Comparison of ENCODE assay signal across 23 mouse cellular contexts in the genomic region with DNA sequence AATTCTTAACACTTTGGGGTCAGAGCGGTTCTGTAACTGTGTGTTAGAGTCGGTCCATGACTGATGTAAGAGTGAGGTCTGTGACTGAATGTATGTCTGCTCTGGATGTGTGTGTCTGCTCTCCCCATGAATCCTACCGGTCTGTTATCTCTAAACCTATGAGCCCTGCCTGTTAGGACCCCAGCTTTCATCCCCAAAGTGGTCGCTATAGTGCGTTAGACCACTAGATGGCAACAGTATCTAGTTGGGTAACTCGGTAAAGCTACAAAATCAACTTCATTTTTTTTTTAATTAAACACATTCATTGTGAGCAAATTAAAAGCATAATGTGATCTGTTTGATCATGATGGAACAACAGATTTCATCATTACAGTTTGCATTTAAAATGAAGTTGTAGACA.
DNase-seq lines count a peak whose midpoint lies in the region; ATAC-seq and TF ChIP-seq lines count a peak whose summit lies in the region.
"Had no signal": no experiment of that assay in that cellular context is flagged by ENCODE, and none has a peak within 500 bp of the region (broad histone marks: within the 10 kb centered on the region; RNA-seq: fewer than 3 reads in every experiment).

No protein-coding gene starts in this region.

- 0 out of 2 replicates have a peak, but pooled peaks have one; percentile 8 for TF ChIP-seq CTCF in forebrain, postnatal 0 days (IDR thresholded peaks at IDR 0.05; ENCODE audit: low read depth)
- peak; percentile 18; the same call in 1 of the 2 replicates for TF ChIP-seq CTCF in midbrain, postnatal 0 days (IDR thresholded peaks at IDR 0.05)

- no peak overlapping the region for H3K4me2 ChIP-seq in forebrain, postnatal 0 days (ENCODE audit: low read depth)
- no peak overlapping the region for H3K4me2 ChIP-seq in forebrain, embryonic 14.5 days (ENCODE audit: low read length)
- no peak overlapping the region for H3K4me2 ChIP-seq in midbrain, postnatal 0 days (ENCODE audit: low read depth, low read length, poor library complexity, severe bottlenecking)
- H3K4me2 ChIP-seq in midbrain, embryonic 16.5 days (ENCODE audit: low read length) = no peak overlapping the region
- H3K4me2 ChIP-seq: embryonic facial prominence, embryonic 13.5 days; forebrain, embryonic 12.5 days; hindbrain, embryonic 14.5 days; midbrain, embryonic 11.5 days had no signal

- H3K27me3 ChIP-seq in forebrain, postnatal 0 days (ENCODE audit: insufficient read depth, low read length) = no peaks in the 10 kb centered on the region
- no peaks in the 10 kb centered on the region for H3K27me3 ChIP-seq in forebrain, embryonic 14.5 days (replicated peaks; ENCODE audit: control insufficient read depth, insufficient read depth, low read length)
- H3K27me3 ChIP-seq in midbrain, postnatal 0 days (ENCODE audit: insufficient read depth, low read length) = no peaks in the 10 kb centered on the region
- no peaks in the 10 kb centered on the region for H3K27me3 ChIP-seq in midbrain, embryonic 16.5 days (ENCODE audit: control insufficient read depth, insufficient read depth, low read depth, low read length)
- H3K27me3 ChIP-seq: embryonic facial prominence, embryonic 13.5 days; forebrain, embryonic 12.5 days had no signal

- ATAC-seq in forebrain, postnatal 0 days = no peak
- ATAC-seq in forebrain, embryonic 14.5 days = no peak
- no peak for ATAC-seq in midbrain, postnatal 0 days (ENCODE audit: low FRiP score)
- no peak for ATAC-seq in midbrain, embryonic 16.5 days
- 0 out of 2 replicates have a peak, but pooled peaks have one; percentile 25 for ATAC-seq in common myeloid progenitor, adult 5-6 weeks (replicated peaks; ENCODE audit: low read depth, poor library complexity, severe bottlenecking)
- no peak for ATAC-seq in megakaryocyte-erythroid progenitor cell, adult 5-6 weeks (replicated peaks; ENCODE audit: low FRiP score, low TSS enrichment, poor library complexity, severe bottlenecking)
- ATAC-seq: inflammation-experienced regulatory T-cells, adult 6 months had no signal

- H3K4me1 ChIP-seq in forebrain, postnatal 0 days (ENCODE audit: insufficient read depth) = no peaks in the 10 kb centered on the region
- H3K4me1 ChIP-seq in forebrain, embryonic 14.5 days (ENCODE audit: control insufficient read depth, insufficient read depth, low read length) = no peaks in the 10 kb centered on the region
- no peaks in the 10 kb centered on the region for H3K4me1 ChIP-seq in midbrain, postnatal 0 days (ENCODE audit: insufficient read depth, low read length)
- H3K4me1 ChIP-seq in midbrain, embryonic 16.5 days (ENCODE audit: control insufficient read depth, insufficient read depth, low read length) = no peaks in the 10 kb centered on the region
- no peaks in the 10 kb centered on the region for H3K4me1 ChIP-seq in ES-E14 (ENCODE audit: control insufficient read depth in 2 of 2, insufficient read depth in 2 of 2, low read length in 2 of 2, poor library complexity in 1 of 2)
- H3K4me1 ChIP-seq: embryonic facial prominence, embryonic 13.5 days; forebrain, embryonic 12.5 days; heart, embryonic 10.5 days had no signal

- H3K9ac ChIP-seq in forebrain, postnatal 0 days = no peak overlapping the region
- no peak overlapping the region for H3K9ac ChIP-seq in forebrain, embryonic 14.5 days (ENCODE audit: low read length)
- no peak overlapping the region for H3K9ac ChIP-seq in midbrain, postnatal 0 days (replicated peaks; ENCODE audit: low read length, poor library complexity, severe bottlenecking)
- no peak overlapping the region for H3K9ac ChIP-seq in midbrain, embryonic 16.5 days (ENCODE audit: low read depth, low read length)
- no peak overlapping the region for H3K9ac ChIP-seq in ES-E14 (ENCODE audit: insufficient read depth, low read depth, low read length, poor library complexity, severe bottlenecking)
- H3K9ac ChIP-seq: embryonic facial prominence, embryonic 13.5 days; forebrain, embryonic 12.5 days; hindbrain, embryonic 14.5 days had no signal

- no peaks in the 10 kb centered on the region for H3K36me3 ChIP-seq in forebrain, postnatal 0 days (ENCODE audit: insufficient read depth)
- H3K36me3 ChIP-seq in forebrain, embryonic 14.5 days (ENCODE audit: control insufficient read depth, insufficient read depth, low read length) = no peaks in the 10 kb centered on the region
- no peaks in the 10 kb centered on the region for H3K36me3 ChIP-seq in midbrain, postnatal 0 days (ENCODE audit: insufficient read depth, low read length)
- H3K36me3 ChIP-seq in midbrain, embryonic 16.5 days (ENCODE audit: control insufficient read depth, insufficient read depth, low read length) = no peaks in the 10 kb centered on the region
- no peaks in the 10 kb centered on the region for H3K36me3 ChIP-seq in ES-E14 (ENCODE audit: control insufficient read depth, insufficient read depth, low read length, poor library complexity, severe bottlenecking)
- H3K36me3 ChIP-seq: embryonic facial prominence, embryonic 13.5 days; forebrain, embryonic 12.5 days; heart, embryonic 10.5 days had no signal

- in situ Hi-C loops in ES-E14 (cut with MboI; ENCODE audit: low sequenced_read_pairs in 2 of 2, unreplicated experiment in 2 of 2) = no loop called here

- no peaks in the 10 kb centered on the region for H3K9me3 ChIP-seq in forebrain, postnatal 0 days (ENCODE audit: low read length)
- H3K9me3 ChIP-seq in forebrain, embryonic 14.5 days (replicated peaks; ENCODE audit: control insufficient read depth, low read length) = no peaks in the 10 kb centered on the region
- H3K9me3 ChIP-seq in midbrain, postnatal 0 days (ENCODE audit: low read length) = no peaks in the 10 kb centered on the region
- no peaks in the 10 kb centered on the region for H3K9me3 ChIP-seq in midbrain, embryonic 16.5 days (replicated peaks; ENCODE audit: control insufficient read depth, low read length, poor library complexity, severe bottlenecking)
- H3K9me3 ChIP-seq in ES-E14 (ENCODE audit: control insufficient read depth, insufficient read depth, low read depth, low read length) = no peaks in the 10 kb centered on the region
- H3K9me3 ChIP-seq: embryonic facial prominence, embryonic 13.5 days; forebrain, embryonic 12.5 days; heart, embryonic 10.5 days had no signal

- peak; percentile 1 for DNase-seq in forebrain, postnatal 0 days
- no peak for DNase-seq in forebrain, embryonic 14.5 days (ENCODE audit: low spot score)
- no peak for DNase-seq in midbrain, postnatal 0 days (ENCODE audit: low spot score)
- DNase-seq in ES-E14 (ENCODE audit: low read depth, low spot score) = peak; percentile 21
- DNase-seq in adrenal gland, adult (ENCODE audit: inconsistent age in 2 of 2, low spot score in 1 of 2) = no peak
- DNase-seq: adrenal gland, adult 2 months; cerebellum, adult 18-20 months; cerebellum, postnatal 25 days; heart, postnatal 4 days; kidney, adult 8-10 months; kidney, postnatal 4 days; lung, postnatal 10 days; right cerebral cortex, postnatal 4 days had no signal

- 65% methylated on average over 6 of the region's 6 CpGs for WGBS in forebrain, postnatal 0 days
- WGBS in forebrain, embryonic 14.5 days = 57% methylated on average over 6 of the region's 6 CpGs
- 59% methylated on average over 6 of the region's 6 CpGs for WGBS in midbrain, postnatal 0 days
- 70% methylated on average over 6 of the region's 6 CpGs for WGBS in midbrain, embryonic 16.5 days

- no peak overlapping the region for H3K27ac ChIP-seq in forebrain, postnatal 0 days (ENCODE audit: low read depth, low read length)
- no peak overlapping the region for H3K27ac ChIP-seq in forebrain, embryonic 14.5 days (ENCODE audit: low read depth, low read length)
- H3K27ac ChIP-seq in midbrain, postnatal 0 days (ENCODE audit: low read depth, low read length) = no peak overlapping the region
- H3K27ac ChIP-seq in midbrain, embryonic 16.5 days (ENCODE audit: low read length) = no peak overlapping the region
- H3K27ac ChIP-seq in ES-E14 (ENCODE audit: insufficient read depth, low read depth, low read length, poor library complexity, severe bottlenecking) = no peak overlapping the region
- H3K27ac ChIP-seq: embryonic facial prominence, embryonic 13.5 days; forebrain, embryonic 12.5 days; heart, embryonic 10.5 days; hindbrain, embryonic 14.5 days had no signal

- H3K4me3 ChIP-seq in forebrain, postnatal 0 days (ENCODE audit: low read depth, low read length) = no peak overlapping the region
- H3K4me3 ChIP-seq in forebrain, embryonic 14.5 days (ENCODE audit: low read depth, low read length) = no peak overlapping the region
- no peak overlapping the region for H3K4me3 ChIP-seq in midbrain, postnatal 0 days (ENCODE audit: low read depth, low read length)
- no peak overlapping the region for H3K4me3 ChIP-seq in midbrain, embryonic 16.5 days (ENCODE audit: low read depth, low read length)
- H3K4me3 ChIP-seq in ES-E14 (ENCODE audit: insufficient read depth in 1 of 2, low read depth in 1 of 2, low read length in 2 of 2, poor library complexity in 1 of 2, severe bottlenecking in 1 of 2) = no peak overlapping the region
- H3K4me3 ChIP-seq: embryonic facial prominence, embryonic 13.5 days; erythroblast, embryonic 14.5 days; forebrain, embryonic 12.5 days; heart, embryonic 10.5 days had no signal

TF ChIP-seq in ES-E14, 5 proteins besides CTCF, POLR2A, EP300 and RAD21:
- TF ChIP-seq ZNF384 (IDR thresholded peaks at IDR 0.05; ENCODE audit: low read depth, low read length) = no peak
- TF ChIP-seq ZC3H11A (IDR thresholded peaks at IDR 0.05; ENCODE audit: borderline replicate concordance, low read depth, low read length) = no peak
- TF ChIP-seq HCFC1 (IDR thresholded peaks at IDR 0.05; ENCODE audit: borderline replicate concordance, insufficient read depth, low read length) = no peak
- no peak for TF ChIP-seq CHD2 (IDR thresholded peaks at IDR 0.05; ENCODE audit: low read depth, low read length)
- TF ChIP-seq MAFK (IDR thresholded peaks at IDR 0.05; ENCODE audit: insufficient read depth, low read depth, low read length) = no peak

Comparison
In these comparisons a context has a peak if more than half of its experiments do, and no peak if none do; other contexts are left out.
1. DNase-seq: peak in forebrain, postnatal 0 days (single experiment) and ES-E14 (single experiment); none in forebrain, embryonic 14.5 days (single experiment), midbrain, postnatal 0 days (single experiment) and adrenal gland, adult (0 of 2).